Mouse (Mus musculus) large intestine, adult 2 months (tissue): ENCODE measurements around the gene Fxyd3. TPM values are rescaled to one million over a fixed set of nuclear protein-coding genes. Genes with fewer than 3 reads are reported as not detected.
A peak's percentile ranks its signal among the peaks of the same experiment; 100 is the strongest.

ENCODE experiments used
- DNase-seq: peaks from one replicate; pipeline ENCODE4 v3.0.0-alpha.2; 2012; ENCODE audit warnings: low read depth, low spot score
- WGBS: fragments of 180-500 bp; shearing (Covaris S2); methylation state at CpG from one replicate; pipeline ENCODE4 v1.1.7; 2018; 5-methylcytosine and 5-hydroxymethylcytosine counted together
- polyA plus RNA-seq: library from polyadenylated mRNA; depleted of rRNA; stranded (reverse); fragments of >200 nt; gene quantifications from 2 replicates; pipeline ENCODE4 v1.2.3, GENCODE M21; 2012

Fxyd3 gene
- polyA plus RNA-seq, 1 experiment = 63.0 TPM

DNA sequence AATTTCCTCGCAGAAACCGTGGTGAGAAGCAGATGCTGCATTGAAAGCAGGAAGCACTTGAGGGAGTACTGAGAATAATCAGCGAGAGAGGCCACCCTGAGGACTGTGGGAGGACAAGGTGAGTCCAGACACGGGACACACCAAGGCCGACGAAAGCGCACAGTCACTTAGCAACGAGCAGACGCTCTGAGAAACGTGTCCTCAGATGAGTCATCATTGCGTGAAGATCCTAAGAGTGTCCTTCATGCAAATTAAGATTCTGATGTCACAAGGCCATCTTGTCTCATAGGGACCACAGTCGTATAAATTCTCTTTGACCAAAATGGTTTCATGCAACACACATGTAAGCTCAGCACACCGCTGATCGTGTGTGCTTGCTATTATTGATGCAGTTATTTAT lies 24.3 kb upstream of the Fxyd3 start:
- WGBS = 51% methylated on average over 14 of the region's 14 CpGs
- DNase-seq = no peak

DNA sequence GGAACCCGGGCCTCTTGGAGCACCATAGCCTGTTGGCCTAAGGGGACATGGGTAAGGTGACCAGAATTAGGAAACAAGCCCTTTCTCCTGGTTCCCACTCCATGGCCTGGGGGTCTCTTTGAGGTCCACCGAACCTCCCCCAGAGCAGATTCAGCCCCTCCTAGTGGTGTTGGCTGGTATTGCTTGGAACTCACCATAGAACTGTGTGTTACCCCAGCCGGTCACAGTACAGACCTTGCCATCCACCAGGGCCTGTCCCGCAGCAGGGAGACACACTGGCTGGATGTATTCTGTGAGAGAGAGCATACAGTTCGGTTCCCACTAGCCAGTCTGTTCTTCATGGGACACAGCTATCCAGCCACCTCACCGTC lies 23.1 kb upstream of the Fxyd3 start:
- DNase-seq = no peak
- WGBS = 88% methylated on average over 6 of the region's 6 CpGs

DNA sequence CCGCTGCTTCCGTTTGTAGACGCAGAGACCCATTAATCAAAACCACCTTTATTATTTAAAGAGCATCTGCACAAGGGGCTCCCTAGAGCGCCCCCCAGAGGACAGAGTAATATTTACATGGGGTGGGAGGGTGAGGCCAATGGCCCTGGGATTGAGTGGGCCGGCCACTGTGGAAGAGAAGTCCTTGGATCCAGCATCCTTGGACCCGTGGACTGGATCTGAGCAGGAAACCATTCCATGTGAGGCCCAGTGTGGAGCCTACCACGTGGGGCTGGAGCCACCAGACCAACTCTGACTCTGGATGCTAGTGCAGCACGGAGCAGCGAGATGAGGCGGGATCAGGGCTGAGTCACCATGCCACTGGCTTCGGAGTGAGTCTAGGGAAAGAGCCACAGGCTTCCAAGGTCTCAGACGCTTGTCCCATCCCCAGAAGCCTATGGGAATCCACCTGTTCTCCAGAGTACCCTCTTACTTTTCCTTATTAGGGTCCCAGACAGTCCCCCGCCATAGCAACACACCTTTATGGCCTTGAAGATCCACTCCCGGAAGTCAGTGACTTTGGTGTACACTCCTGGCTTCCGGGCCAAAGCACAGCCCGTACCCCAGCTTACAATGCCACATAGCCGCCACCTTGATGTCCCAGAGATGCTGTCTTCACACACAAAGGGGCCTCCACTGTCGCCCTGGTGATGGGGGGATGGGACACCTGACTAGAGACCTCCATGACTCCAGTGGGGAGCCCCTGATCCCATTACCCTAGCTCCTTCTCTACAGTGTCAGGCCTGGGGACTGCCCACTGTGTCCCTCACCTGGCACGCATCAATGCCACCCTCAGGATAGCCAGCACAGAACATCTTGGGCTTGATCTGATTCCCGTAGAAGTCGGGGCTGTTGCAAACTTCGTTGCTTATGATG lies 22.4 kb upstream of the Fxyd3 start:
- WGBS = 72% methylated on average over 22 of the region's 22 CpGs
- no peak for DNase-seq

DNA sequence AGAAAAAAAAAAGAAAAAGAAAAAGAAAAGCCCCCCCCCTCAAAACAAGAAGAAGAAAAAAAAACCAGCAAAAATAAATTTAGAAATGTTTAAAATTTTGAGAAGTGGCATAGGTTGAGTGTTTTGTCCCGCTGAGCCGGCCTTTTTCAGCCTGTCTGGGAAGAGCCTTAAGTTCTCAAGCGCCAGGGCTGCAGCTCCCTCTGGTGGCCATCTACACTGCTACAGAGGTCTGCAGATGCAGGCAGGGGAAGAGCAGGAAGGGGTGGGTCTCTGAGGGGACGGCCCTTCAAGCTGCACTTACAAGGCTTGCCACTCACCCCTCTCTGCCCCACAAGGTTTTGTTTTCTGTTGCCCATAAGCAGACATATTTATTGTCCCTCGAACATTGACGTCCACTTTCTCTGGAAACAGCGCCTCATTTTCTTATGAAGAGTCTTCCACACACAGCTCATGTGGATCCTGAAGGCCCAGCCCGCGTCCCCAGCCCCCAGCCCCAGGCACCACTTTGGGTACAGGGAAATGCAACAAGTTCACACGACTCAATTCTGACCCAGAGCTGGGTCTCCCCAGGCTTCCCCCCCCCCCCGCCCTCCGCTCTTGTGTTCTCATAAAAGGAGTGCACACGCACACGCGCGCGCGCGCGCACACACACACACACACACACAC lies 21.2 kb upstream of the Fxyd3 start:
- peak; percentile 64 for DNase-seq
- WGBS = 45% methylated on average over 20 of the region's 20 CpGs

DNA sequence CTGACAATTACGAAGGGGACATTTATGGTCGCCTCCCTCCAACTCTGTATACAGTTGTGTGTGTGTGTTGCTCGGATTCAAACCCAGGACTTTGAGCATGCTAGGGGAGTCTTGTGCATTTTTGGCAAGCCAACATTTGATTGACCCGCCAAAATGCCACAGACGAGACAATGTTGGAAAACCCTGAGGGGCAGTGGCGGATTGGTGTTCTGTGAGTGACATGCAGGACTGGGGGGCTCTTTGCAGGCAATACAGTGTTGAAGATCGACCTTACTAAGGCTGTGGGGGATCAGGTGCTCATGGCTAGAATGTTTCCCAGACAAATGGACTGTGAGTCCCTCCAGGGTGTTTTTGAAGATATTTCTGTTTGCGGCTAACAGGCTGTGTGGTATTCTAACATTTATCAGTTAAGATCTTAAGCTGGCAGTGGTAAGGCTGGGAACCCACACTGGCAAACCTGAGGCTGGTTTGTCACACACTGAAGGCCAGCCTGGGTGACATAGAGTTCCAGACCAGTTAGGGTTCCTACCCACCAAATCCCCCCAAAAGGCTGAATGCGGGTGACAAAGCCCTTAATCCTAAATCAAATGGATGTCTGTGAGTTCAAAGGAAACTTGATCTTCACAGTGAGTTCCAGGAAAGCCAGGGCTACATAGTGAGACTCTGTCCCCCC lies 20.5 kb upstream of the Fxyd3 start:
- 82% methylated on average over 9 of the region's 9 CpGs for WGBS
- DNase-seq = no peak

DNA sequence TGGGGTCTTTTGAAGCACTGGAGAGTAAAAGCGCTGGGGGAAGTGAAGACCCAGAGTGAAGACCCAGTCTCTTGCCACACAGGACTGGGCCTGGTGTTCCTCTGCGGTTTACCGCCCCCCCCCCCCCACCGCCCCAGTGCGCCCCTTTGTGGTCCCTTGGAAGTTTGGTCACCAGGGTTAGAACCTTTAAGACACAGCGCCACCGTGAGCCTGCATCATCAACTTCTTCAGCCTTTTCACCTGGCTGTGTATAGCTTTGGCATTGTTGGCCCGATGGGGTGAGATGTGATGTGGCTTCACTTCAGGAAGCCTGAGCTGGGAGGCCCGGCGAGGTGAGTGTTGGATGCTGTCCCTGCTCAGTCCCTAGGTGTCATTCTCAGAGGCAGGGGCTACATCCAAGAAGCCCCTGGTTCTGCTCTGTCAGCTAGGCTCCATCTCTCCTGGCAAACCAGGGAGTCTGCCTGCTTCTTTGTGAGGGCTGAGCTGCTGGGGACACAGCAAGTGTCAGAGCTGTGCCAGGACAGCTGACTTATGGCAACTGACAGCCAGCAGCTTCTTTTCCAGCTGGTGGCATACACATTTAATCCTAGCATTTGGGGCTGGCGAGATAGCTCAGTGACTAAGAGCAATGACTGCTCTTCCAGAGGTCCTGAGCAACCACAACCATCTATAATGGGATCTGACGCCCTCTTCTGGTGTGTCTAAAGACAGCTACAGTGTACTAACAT lies 18.4 kb upstream of the Fxyd3 start:
- WGBS = 29% methylated on average over 12 of the region's 12 CpGs
- no peak for DNase-seq

DNA sequence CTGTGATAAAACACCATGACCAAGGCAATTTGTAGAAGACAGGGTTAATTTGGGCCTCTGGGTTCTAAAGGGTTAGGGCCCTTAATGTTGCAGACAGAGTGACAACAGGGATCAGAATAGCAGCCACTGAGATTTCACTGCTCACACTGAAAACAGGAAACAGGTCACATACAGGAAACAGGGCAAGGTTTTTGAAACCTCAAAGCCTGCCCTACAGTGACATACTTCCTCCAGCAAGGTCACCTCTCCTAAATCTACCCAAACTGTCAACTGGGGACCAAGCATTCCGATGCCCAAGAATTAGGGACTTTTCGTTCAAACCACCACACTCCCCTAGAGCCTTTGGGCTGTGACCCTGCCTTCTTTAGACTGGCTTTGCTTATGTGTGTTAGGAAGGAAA lies 13.2 kb upstream of the Fxyd3 start:
- DNase-seq = no peak
- 79% methylated on average over 2 of the region's 2 CpGs for WGBS

DNA sequence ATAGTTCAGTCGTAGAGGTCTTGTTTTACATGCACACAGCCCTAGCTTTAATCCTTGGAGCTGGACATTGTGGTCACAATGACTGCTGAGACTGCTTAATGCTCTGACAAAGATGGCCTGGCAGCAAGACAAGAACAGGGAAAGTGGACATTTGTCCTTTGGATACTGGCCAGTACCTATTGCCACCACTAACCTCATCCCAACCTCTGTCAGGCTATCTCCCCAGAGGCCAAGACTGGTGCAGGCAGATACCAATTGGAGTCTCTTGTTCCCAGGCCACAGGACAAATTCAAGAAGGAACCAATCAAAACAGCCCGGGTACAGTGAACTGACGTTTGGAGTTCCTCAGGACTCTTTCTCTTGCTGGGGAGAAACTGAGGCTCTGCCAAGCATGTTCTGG lies 11.7 kb upstream of the Fxyd3 start:
- WGBS = 74% methylated on average over 3 of the region's 3 CpGs
- DNase-seq = no peak

DNA sequence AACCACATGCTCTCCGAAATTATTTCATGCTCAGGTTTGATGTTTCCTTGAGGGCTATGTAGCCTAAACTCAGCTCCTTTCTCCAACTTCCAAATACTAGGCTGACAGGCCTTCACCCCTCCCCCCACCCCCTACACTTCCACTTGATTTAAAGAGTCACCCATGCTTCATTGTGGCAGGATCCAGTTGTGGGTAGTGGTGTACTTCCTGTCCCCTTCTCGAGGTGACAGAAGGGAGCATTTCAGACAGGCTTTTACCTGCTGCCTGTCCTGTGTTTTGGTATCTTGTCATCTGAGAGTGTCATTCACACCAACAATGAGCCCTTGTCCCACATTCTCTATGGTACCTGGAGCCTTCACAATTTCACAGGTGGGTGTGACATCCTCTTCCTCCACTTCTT lies 10.8 kb upstream of the Fxyd3 start:
- no peak for DNase-seq
- WGBS = 64% methylated on average over 2 of the region's 2 CpGs

DNA sequence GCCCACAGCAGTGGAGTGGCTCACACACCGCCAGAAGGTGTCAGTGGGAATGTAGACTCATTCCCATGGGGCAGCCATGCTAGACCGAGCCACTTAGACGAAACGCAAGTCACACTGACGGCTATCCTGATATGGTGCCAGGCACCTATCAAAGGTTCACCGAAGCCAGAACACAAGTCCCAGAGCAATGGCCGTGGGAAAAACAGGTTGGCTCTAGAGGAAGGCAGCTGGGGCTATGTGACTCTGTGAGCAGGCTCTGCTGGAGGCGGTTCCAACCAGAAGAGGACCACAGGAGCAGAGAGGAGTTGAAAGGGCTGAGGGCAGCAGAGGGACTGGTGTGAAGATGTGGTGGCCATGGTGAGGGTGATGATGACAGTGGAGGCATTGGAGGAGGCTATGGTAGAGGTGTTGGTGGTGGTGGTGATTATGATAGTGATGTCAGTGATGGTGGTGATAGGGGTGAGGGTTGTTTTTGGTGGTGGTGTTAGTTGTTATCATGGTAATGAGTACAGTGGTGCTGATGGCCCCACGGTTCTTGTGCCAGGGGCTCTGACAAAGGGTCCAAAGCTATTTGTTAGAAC lies 9.8 kb upstream of the Fxyd3 start:
- WGBS = 95% methylated on average over 9 of the region's 9 CpGs
- DNase-seq = no peak

DNA sequence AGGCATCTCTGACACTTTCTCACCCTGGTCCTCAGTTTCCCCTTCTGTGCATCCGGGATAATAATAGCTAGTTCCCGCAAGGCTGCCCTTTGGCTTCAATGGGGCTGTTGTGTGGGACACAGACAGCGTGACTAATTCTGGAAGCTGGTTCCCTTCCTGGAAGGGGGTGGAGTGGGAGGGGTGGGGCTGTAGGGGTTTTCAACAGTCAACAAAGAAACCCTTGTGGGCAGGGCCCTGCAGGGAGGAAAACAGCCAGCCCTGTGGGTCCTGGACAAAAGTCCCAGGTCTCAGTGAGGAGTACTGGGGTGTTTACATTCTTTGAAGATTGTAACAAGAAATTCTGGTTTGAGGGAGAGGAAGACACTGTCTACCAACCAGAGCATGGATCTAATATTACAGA lies 8.7 kb upstream of the Fxyd3 start:
- 20% methylated on average over 3 of the region's 3 CpGs for WGBS
- DNase-seq = no peak

DNA sequence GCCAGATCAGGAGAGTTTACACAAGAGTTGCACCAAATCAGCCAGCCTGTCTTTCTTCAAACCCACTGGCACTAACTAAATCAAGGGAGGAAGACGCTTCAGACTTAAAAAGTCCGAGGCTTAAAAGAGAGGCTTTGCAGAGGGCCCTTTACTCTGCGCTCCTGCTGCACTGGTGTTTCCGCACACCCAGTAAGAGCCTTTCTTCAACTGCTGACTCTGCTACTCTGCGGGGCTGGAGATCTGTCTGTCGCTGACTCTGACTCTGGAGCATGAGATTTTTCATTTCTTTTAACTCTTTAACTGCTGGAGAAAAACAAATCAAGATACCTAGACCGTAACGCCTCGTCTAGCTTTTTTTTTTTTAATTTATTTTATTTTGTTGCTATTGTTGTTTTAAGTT lies 7.6 kb upstream of the Fxyd3 start:
- 75% methylated on average over 9 of the region's 9 CpGs for WGBS
- DNase-seq = no peak

DNA sequence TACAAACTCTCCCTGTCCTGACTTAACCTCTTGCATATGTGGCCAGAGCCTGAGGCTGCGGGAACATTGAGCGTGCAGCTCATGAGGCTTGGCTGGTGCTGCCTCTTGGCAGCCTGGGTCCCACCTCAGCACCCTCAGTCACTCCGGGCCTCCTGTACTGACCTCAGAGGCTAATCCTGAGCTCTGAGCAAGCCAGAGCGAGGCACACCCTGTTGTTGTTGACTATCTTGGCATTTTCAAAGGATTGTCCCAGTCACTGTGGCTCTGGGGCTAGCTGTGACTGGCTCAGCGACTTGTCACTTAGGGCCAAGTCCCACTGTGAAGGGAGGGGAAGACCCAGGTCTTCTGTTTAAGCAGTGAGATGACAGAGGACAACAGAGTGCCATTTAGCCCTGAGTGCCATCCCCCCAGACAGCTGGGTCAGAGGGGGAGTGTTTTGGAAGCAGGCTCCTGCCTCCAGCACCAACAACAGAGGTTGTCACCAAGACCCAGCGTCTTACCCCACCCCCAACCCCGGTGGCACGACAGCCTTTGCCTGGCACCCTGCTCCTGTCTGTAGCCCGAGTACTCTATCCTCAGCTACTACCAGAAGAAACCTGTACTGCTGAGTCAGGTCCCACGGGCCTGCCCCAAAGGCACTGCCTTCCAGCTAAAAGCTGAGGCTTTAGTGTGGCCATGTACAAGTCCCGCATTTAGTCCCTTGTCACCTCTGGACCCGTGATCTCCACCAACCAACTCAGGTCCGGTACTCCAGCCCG lies 6.5 kb upstream of the Fxyd3 start:
- DNase-seq = no peak

DNA sequence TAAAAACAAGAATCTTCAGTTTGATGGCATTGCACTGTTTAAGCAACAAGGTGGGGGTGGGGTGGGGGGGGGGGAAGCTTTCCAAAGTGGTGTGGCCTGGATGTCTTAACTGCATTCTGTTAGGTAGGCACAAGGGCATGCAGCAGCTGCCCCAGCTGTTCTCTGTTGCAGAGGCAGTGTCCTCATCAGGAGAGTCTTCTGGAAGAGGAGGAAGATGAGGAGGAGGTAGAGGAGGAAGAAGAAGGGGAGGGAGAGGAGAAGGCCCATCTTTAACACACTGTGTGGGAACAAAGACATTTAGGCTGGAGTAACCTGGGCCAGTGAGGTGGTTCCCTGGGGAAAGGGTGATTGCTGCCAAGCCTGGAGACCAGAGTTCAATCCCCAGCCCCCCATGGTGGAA lies 5.6 kb upstream of the Fxyd3 start:
- DNase-seq = no peak

More for the DNA sequence above, 6.5 kb upstream of the Fxyd3 start:
- 64% methylated on average over 14 of the region's 14 CpGs for WGBS

DNA sequence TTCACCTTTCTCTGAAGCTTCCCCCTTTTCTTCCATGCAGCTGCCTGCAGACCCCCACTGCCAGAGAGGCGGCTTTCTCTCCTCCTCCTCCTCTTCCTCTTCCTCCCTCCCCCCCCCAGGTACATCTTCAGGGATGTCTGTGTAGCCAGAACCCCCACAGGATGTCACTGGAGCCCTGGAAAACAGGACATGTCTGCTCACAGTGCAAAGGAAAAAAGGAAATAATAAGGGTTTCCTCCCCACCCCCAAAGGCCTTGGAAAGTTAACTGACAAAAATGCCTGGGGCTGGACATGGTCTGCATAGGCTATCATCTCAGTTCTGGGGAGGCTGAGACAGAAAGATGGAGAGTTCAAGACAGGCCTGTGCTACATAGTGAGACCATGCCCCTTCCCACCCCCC lies 4.6 kb upstream of the Fxyd3 start:
- no peak for DNase-seq
- 62% methylated on average over 1 of the region's 1 CpGs for WGBS

DNA sequence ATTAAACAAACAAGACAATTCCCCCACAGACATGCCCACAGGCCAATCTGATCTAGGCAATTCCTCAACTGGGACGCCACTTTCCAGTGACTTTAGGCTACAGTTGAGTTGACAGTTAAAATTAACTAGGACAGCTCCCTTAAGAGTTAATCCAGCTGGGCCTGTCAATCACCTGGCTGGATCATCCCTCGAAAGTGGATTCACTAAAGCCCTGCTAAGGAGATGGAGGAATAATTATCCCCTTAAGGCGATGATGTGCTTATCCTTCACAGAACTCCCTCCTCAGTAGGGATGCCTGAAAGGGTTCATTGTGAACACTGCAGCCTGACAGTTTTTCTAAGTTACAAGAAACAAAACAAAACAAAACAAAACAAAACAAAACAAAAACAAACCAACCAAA lies 4.1 kb upstream of the Fxyd3 start:
- DNase-seq = no peak
- WGBS = 78% methylated on average over 3 of the region's 3 CpGs

DNA sequence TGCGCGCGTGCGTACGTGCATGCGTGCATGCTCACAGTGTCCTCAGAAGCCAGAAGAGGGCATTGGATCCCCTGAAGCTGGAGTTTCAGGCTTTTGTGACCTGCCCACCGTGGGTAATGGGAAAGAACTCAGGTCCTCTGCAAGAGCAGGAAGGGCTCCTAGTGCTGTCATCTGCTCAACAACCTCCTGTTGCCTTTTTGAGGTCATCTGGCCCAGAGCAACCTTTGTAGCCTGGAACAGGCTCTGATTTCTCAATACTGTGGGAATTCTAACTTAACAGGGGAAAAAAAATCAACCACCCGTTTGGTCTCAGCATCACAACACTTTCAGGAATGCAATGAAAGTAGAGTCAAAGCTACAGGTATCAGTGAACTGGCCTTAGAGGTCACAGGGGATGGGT lies 3.2 kb upstream of the Fxyd3 start:
- no peak for DNase-seq
- WGBS = 85% methylated on average over 8 of the region's 8 CpGs

DNA sequence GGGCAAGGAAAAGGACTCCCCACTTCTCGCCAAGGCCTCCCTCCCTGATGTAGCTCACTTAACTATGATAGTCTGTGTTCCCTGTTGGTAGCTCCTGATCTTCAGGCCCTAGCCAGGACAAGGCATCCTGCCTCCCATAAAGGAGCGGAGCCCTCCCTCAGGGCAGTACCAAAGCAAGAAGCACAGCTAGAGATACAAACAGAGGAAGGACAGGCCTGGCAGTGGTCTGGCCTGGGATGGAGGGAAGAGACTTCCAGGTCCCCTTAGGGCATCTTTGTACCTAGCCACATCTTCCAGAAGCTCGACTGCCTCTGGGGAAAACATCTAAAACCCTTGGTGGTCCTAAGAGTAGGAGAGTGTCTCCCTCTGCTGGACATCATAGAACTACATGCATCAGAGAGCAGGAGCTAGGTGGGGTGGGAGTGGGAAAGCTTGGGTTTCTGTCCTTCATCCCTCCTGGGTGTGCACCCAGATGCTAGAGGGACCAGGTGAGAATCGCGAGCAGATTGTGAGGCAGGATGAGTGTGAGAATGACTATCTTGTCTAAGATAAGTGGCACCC lies 1.5 kb upstream of the Fxyd3 start:
- 44% methylated on average over 5 of the region's 5 CpGs for WGBS
- no peak for DNase-seq

DNA sequence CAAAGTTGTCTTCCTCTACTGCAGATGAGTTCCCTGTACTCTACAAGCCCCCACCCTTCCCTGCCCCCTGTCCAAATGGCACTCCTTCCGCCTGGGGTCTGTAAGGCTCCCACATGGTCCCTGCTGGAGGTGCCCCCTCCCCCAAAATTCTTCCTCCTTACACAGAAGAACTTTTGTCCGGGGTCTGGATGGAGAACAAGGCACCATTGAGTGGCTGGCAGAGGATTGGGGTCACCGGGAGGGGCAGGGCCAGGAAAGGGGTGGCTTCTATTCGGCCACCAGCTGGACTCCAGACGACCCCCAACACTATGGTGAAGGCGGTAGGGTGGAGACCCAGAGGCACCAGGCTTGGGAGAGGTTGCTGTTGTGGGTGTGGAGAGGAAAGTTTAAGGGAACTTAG lies 966 bp upstream of the Fxyd3 start:
- no peak for DNase-seq
- 62% methylated on average over 6 of the region's 6 CpGs for WGBS
